Mouse (Mus musculus) liver, postnatal 0 days (tissue): ENCODE data around the gene Ppp1r9b.

Source experiments
- CTCF ChIP-seq: sonication (generic); IDR thresholded peaks from 2 replicates; pipeline ENCODE4 v1.5.1; 2016; ENCODE audit warnings: antibody characterized with exemption, low read depth
- EP300 ChIP-seq: IDR thresholded peaks from 2 replicates; pipeline ENCODE4 v1.6.1; 2016; ENCODE audit warnings: antibody characterized with exemption, low read depth, mild to moderate bottlenecking

DNA sequence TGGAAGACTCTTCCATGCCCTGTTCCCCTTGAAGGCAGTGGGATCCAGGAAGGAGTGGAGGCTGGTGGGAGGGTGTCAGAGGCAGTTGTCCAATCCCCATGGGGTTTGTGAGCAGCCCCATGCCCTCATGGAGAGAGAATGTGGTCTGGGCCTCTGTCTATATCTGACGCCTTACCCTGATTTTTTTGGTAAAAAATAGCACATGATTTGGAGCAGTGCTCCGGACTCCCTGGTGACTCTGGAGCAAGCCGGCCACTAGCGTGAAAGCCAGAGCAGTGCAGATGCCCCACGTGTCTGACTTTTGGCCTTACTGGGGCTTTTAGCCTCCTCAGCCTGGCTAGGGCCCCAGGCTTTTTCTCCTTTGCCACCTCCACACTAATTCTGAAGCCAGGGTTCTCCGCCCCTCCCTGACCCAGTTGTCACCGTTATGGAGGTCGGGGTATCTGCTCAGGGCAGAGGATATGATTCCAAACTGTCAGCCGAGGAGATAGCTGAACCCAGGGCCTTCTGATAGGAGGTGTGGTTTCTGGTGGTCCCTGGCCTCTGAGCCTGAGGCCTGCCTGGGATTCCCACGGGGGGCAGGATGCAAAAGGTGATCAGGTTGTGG is 3.5 kb downstream of the Ppp1r9b start:
- TF ChIP-seq CTCF (no peak), EP300 (peak; percentile 32; the same call in 1 of the 2 replicates)
